Comparison of ENCODE assay signal across 23 mouse cellular contexts in genomic region chr7:71788401-71788800, GRCm38 (mm10).
"Had no signal": no experiment of that assay in that cellular context is flagged by ENCODE, and none has a peak within 500 bp of the region (broad histone marks: within the 10 kb centered on the region; RNA-seq: fewer than 3 reads in every experiment).

No protein-coding gene starts in this region.

- H3K4me2 ChIP-seq: liver, embryonic 13.5 days; liver, embryonic 15.5 days; lung, embryonic 15.5 days; midbrain, embryonic 12.5 days; midbrain, embryonic 15.5 days; neural tube, embryonic 12.5 days; stomach, embryonic 15.5 days had no signal

- ATAC-seq: liver, postnatal 0 days; lung, postnatal 0 days; midbrain, embryonic 15.5 days had no signal

- H3K36me3 ChIP-seq: liver, embryonic 13.5 days; liver, embryonic 15.5 days; lung, embryonic 15.5 days; midbrain, embryonic 12.5 days; midbrain, embryonic 15.5 days; neural tube, embryonic 12.5 days; stomach, embryonic 15.5 days had no signal

- H3K9me3 ChIP-seq: liver, embryonic 13.5 days; liver, embryonic 15.5 days; lung, embryonic 15.5 days; megakaryocyte, embryonic 14.5 days; midbrain, embryonic 12.5 days; midbrain, embryonic 15.5 days; neural tube, embryonic 12.5 days; stomach, embryonic 15.5 days had no signal

- DNase-seq: liver, embryonic 13.5 days; liver, postnatal 0 days; lung, adult 2 months; lung, postnatal 14 days; lung, postnatal 36 days; retina, postnatal 1 day; right cerebral cortex, adult 18-20 months; right cerebral cortex, postnatal 25 days; right cerebral cortex, postnatal 4 days; spleen, adult 18-20 months; thymus, adult 18-20 months; thymus, postnatal 14 days; thymus, postnatal 36 days had no signal

- H3K4me1 ChIP-seq: liver, embryonic 13.5 days; liver, embryonic 15.5 days; lung, embryonic 15.5 days; megakaryocyte, embryonic 14.5 days; midbrain, embryonic 12.5 days; midbrain, embryonic 15.5 days; neural tube, embryonic 12.5 days; stomach, embryonic 15.5 days had no signal

- H3K4me3 ChIP-seq: liver, embryonic 13.5 days; liver, embryonic 15.5 days; lung, embryonic 15.5 days; megakaryocyte, embryonic 14.5 days; midbrain, embryonic 12.5 days; midbrain, embryonic 15.5 days; neural tube, embryonic 12.5 days; stomach, embryonic 15.5 days had no signal

- H3K27me3 ChIP-seq: liver, embryonic 13.5 days; liver, embryonic 15.5 days; lung, embryonic 15.5 days; megakaryocyte, embryonic 14.5 days; midbrain, embryonic 12.5 days; midbrain, embryonic 15.5 days; neural tube, embryonic 12.5 days; stomach, embryonic 15.5 days had no signal

- H3K9ac ChIP-seq: liver, embryonic 13.5 days; liver, embryonic 15.5 days; liver, postnatal 0 days; lung, embryonic 15.5 days; midbrain, embryonic 12.5 days; midbrain, embryonic 15.5 days; neural tube, embryonic 12.5 days; stomach, embryonic 15.5 days had no signal

- H3K27ac ChIP-seq: liver, embryonic 13.5 days; liver, embryonic 15.5 days; lung, embryonic 15.5 days; macrophage; midbrain, embryonic 12.5 days; midbrain, embryonic 15.5 days; neural tube, embryonic 12.5 days; stomach, embryonic 15.5 days; stomach, postnatal 0 days had no signal
